Mouse (Mus musculus) left cerebral cortex, postnatal 36 days (tissue): ENCODE results near the gene Thoc3. TPM values are rescaled to one million over a fixed set of nuclear protein-coding genes. Genes with fewer than 3 reads are reported as not detected.
A peak's percentile ranks its signal among the peaks of the same experiment; 100 is the strongest.
"Not testable (repeated sequence)": the region's sequence is repeated elsewhere in the genome, so short reads cannot be mapped to it uniquely, and the experiment has no call there.

Experiments used
- DNase-seq, 2 experiments: peaks; one replicate each; pipeline ENCODE4 v3.0.0; 2021 to 2022; ENCODE audit warnings: low spot score in 2 of 2, mixed read lengths in 1 of 2
- intact Hi-C: fragments of 180-260 bp; cut with DNase I; formaldehyde crosslinking; loops from one replicate; pipeline ENCODE4 v1.15.1; 2025
- total RNA-seq, 2 experiments: library from RNA; stranded (reverse); gene quantifications; 2 replicates each; pipeline ENCODE4 v1.2.3; 2021

Thoc3 gene
- total RNA-seq, result 10 to 100 TPM; 33.4 to 37.6 TPM

DNA sequence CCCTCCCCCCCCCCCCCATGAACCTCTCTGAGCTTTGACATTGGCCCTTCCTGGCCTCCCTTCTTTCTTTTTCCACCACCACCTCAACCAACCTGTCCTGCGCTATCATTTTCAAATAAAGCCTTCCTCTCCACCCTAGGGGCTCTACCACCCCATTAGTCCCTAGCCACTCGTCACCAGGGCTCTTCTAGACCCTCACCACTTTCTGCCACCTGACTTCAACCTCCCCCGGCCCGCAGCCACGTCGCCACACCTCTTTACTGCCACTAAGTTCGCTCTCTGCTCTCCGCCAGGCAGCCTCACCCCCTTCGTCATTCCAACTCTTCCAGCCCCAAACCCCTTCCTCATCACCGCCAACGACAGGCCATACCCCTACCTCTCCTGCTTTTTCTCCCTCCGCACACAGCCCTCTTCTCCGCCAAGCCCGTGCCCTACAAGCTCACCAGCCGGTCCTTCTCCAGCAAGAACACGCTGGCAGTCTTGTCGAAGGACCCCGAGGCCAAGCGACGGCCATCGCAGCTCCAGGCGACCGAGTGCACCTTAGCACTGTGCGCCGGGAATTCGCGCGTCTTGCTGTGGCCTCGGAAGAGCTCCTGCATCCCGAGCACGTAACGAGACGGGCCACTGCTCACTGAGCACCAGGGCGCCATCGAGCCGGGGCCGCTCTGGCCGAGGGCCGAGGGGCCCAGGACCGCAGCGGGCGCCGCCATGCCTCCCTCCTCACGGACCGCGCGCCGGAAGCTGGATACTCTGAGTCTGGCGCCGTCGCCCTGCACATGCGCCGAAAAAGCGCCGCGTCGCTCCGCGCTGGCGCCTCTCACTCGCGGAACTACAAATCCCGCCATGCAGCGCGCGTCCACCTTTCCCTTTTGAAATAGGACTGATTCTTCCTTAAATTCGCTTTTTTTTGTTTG, at the start of gene Thoc3:
Gene Thoc3 (minus strand): TSS at position 752 of the 914 bp plus-strand sequence.
- peak; percentile 90 to 94 for DNase-seq
- intact Hi-C loops, result loop anchor here (10.0 kb wide), 1 partner anchor 96 kb away; the partner anchor contains the start of gene 4833439L19Rik

DNA sequence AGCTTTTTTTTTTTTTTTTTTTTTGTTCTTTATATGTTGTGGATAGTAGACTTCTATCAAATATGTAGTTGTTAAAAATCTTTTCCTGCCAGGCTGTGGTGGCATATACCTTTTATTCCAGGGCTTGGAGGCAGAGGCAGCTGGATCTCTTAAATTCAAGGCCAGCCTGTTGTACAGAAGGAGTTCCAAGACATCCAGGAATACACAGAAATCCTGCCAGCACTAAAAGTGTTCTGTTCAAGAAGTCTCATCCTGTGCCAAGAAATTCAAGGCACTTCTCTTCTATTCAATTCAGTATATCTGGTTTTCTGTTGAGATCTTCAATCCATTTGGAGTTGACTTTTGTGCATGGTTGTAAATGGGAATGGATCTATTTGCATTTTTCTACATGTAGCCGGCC, 37.3 kb upstream of the Thoc3 start:
- intact Hi-C loops, result no loop called here
- no peak for DNase-seq

DNA sequence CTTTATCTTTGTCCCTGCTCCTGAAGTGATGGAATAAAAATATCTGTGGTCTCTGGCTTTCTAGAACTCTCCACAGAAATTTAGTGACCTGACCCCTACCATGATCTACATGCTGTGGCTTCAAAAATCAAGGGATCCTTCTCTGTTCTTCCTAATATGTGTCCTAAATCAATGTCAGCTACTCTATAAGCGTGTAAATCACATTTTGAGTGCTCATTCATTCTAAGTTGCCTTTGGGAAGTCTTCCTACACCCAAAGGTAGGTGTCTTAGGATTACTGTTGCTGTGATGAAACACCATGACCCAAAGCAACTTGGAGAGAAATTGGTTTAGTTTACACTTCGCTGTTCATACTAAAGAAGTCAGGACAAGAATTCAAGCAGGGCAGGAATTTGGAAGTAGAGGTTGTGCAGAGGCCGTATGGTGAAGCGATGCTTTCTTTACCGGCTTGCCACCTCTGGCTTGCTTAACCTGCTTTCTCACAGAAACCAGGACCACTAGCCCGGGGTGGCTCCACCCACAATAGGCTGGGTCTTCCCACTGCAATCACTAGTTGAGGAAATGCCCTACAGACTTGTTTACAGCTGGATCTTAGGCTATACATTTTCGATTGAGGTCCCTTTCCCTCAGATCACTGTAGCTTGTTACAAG, 36.1 kb upstream of the Thoc3 start:
- intact Hi-C loops, result no loop called here
- DNase-seq, result no peak

DNA sequence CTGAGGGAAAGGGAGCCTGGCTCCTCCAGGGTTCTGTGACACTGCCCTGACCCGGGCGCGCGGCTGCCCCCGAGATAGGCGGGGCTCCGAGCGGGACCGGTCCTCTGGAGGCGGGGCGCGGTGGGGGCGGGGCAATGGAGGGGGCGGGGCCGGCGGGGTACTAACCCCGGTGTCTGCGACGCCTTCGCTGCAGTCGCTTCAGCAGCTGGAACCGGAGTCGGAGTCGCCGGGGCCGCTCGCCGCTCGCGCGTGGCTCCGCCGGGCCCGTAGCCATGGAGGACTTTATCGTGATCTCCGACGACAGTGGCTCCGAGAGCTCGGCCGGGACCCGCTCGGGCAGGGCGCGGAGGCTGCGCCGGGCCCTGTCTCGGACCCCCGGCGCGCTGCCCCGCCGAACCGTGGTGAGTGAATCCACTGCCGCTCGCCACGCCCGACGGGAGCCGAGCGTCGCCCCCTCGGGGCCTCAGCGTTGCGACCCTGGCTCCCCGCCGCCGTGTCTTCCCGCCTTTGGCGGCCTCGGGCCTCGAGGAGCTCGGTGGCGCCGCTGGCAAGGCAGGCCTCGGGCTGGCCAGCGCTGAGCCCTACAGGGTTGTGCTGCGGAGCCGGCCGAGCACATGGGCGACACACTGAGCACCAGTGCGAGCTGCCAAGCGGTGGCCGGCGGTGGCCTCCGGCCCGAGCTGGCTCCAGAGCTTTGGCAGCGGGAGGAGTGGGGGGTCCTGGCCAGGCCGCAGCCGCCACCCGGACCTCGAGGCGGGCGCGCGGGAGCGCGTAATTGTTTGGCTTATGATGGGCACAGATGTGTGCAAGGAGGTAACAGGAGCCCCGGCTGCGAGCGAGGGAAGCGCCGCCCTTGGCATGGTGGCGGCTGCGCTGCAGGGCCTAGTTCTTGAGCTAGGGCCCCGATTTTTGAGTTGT, 35.2 kb upstream of the Thoc3 start, which contains the start of gene Simc1:
Gene Simc1 (plus strand): TSS at position 176 of the 918 bp plus-strand sequence.
- DNase-seq, result peak; percentile 62 to 65
- intact Hi-C loops, result no loop called here

DNA sequence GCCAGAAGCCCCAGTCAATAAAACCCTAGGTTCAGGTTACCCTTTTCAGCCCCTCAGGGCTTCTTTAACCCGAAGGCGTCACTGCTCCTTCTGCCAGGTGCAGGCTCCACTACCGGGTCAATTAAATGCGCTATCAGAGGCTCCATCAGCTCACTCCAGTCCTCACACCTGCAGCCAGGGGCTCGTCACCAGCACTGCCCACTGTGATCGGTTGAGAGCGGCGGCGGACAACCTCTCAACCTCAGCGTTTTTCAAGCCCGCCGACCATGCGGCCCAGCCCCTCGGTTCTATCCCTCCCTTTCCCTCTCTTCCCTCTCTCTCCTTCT, 34.6 kb upstream of the Thoc3 start:
- intact Hi-C loops, result no loop called here
- peak in 1 of 2 experiments; percentile 5 for DNase-seq

DNA sequence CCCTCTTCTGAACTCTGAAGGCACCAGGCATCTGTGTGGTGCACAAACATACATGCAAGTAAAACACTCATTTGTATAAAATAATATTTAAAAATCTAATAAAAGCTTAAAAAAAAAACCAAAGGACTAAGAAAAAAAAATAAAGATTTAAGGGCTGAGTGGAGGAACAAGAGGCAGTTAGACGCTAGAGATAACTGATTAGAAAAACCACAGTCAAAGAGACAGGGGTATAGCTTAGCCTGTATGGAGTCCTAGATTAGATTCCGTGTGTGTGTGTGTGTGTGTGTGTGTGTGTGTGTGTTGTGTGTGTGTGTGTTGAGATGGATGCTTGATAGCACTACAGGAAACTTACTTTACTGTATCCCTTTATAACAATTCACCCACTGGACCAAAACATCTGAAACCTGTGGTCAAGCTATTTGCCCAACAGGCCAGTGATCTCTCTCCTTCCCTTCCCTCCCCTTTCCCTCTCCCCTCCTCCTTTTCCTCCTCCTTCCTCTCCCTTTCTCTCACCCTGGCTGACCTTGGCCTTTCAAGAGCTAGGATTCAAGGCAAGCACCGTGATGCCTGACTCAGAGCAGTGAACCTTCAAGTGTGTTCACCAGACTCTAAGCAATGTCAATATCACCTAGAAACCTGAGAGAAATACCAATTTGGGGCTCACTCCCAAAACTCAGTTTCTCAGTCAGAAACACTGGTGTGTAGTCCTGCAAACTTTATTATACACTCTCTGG, 33.5 kb upstream of the Thoc3 start:
- intact Hi-C loops, result no loop called here
- DNase-seq, result no peak

DNA sequence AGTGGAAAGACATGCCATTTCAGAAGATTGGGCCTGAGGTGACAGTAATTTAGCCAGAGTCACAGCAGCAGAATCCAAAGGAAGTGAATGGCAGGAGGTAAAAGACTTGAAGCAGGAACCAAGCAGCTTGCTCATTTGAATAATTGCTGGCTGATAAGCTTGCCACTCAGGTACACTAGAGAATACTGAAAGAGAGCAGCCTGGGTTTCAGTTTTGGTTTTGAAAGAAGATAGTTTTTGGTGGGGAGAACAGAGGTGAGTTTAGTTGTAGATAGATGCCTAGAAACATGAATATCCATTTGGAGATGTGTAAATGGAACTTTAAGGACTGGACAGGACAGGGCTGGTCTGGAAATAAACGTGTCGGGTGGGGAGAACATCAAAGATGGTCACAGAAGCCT, 32.7 kb upstream of the Thoc3 start:
- intact Hi-C loops, result no loop called here
- no peak for DNase-seq

DNA sequence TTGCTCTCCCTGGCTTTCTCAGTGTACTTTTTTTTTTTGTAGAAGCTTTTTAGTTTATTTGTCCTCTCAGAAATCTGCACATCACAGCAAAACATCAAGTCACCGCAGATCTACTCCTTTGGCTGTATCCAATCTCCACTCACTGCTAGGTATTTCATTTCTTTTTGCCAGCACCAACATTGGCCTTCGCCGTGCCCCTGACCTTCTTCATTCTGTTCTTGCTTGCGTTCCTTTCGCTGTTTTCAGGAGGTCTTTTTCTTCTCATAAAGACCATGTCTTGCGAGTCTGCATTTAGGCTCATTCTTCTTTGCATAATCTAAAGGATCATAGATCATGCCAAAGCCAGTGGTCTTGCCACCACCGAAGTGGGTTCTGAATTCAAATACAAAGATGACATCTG, 30.9 kb upstream of the Thoc3 start:
- intact Hi-C loops, DNase-seq: not testable (repeated sequence)

DNA sequence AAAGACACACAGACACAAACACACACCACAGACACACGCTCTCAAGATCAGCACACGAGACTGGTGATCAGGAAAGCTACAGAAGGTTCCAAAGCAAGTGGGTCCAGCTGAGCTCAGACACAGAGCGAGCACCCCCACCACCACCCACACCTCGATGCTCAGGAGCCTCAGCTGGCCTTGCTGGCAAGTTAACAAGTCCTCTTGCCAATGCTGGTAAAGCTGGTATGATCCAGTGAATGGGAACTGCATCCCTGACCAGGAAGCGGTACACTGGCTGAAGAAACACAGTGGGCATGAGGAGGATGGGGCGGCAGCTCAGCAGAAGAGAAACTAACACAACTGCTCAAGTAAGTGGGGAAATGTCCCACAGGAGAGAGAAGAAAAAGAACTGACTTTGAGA, 22.7 kb upstream of the Thoc3 start:
- DNase-seq, result no peak
- intact Hi-C loops, result no loop called here

DNA sequence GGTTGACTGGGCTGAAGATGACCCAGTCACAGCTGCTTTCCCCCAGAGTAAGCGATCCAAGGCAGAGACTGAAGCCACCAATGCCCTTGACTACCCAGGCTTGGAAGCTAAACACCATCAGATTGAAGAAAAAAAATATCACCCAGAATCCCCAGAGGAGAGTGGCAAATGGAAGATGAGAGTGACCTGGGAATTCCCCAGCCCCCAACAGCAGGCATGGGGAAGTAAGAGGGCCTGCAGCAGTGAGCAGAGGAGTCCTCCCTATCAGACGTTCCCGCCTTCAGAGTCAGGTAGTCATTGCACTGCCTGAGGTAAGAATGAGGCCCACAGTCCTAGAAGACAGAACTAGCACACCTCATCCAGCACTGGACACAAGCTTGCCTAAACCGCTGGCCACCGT, 21.8 kb upstream of the Thoc3 start:
- intact Hi-C loops, result no loop called here
- DNase-seq, result no peak

DNA sequence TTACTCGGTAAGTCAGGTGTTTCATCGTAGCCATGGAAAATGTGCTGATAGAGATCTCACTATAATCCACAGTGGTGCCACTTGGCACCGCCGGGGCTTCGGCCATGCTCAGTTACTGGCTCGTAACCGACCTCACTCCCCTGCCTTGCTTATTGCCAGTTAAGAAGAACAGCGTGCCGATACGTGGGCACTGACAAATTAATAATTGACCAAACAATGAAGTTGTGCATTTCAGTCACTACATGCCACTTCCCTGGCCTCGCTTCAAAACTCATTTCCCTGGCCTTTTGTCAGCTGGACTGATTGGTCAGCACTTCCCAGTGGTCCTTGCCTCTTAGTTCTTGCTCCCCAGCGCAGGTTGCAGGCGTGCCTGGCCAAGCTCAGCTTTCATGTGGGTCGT, 12.8 kb upstream of the Thoc3 start:
- intact Hi-C loops, result no loop called here
- DNase-seq, result no peak

DNA sequence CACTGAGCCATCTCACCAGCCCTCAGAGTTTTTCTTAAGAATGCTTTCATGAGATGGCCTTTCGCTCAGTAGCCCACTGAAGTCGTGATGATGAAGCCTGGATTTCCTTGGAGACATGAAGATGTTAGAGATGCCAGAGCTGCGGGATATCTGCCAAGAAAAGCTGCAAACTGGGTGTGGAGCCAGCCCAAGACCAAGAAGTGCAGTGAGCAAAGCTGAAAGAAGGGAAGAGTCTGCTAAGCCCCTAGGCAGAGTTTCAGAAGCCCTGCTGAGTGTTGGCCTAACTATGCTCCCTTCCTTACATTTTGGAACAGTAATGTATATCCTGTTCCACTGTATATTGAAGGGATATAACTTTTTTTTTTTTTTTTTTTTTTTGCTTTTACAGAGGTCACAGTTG, 10.6 kb upstream of the Thoc3 start:
- intact Hi-C loops, result no loop called here
- no peak for DNase-seq

DNA sequence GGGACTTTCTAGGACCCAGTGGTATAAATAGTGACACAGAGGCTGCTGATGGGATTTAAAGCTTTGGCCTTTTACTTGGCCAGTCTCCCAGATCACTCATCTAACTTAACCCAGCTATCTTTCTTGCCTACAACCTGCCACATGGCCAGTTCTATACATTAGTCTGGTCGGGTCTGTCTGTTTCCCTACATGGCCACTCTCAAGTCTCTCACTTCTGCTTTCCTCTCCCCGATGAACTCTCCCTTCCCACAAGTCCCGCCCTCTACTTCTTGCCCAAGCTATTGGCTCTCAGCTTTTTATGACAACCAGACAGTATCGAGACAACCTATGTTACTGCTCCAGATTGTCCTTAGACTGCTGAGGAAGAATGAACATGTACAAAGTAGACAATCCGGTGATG, 7.1 kb upstream of the Thoc3 start:
- intact Hi-C loops, result no loop called here

DNA sequence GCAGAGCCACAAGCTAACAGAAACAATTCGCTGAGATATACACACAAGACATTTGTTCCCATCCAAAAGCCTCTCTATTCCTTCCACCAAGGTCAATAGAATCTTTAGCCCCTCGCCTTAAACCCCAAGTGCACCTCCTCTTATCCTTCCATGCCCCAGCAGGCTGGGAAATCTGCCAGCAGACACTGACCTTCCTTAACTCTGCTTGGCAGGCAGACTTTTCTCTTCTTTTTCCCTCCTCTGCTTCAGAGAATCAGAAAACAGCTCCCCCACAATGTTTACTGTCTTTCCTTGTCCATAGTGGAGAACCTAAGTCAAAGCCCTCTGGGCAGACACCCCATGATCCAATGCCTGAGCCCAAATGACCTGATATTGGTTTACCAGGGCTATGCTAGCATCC, 6.3 kb upstream of the Thoc3 start:
- intact Hi-C loops, result no loop called here
- no peak for DNase-seq

More for the DNA sequence above, 7.1 kb upstream of the Thoc3 start:
- DNase-seq, result no peak

DNA sequence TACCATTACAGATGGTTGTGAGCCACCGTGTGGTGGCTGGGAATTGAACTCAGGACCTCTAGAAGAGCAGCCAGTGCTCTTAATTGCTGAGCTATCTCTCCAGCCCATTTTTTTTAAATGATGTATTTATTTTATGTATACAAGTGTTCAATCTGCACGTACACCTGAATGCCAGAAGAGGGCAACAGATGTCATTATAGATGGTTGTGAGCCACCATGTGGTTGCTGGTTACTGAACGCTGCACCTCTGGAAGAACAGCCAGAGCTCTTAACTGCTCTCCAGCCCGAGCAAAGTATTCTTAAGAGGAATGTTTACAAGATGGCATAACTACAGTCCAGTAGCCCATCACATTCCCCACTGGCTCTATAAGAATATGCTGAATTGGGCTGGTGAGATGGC, 3.3 kb upstream of the Thoc3 start:
- DNase-seq, result no peak
- intact Hi-C loops, result no loop called here

DNA sequence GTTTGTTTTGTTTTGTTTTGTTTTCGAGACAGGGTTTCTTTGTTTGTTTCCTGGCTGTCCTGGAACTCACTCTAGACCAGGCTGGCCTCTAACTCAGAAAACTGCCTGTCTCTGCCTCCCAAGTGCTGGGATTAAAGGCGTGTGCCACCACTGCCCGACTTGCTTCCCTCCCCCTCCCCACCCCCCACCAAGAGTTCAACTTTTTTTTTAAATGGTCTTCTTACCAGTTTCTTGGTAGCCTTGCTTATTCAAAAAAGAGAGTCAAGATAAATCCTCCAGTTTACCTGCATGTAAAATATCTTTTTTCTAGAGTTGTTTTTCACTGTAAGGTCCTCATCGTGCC, 334 bp upstream of the Thoc3 start:
- intact Hi-C loops, result loop anchor here (10.0 kb wide), 1 partner anchor 96 kb away; the partner anchor contains the start of gene 4833439L19Rik
- DNase-seq, result no peak

DNA sequence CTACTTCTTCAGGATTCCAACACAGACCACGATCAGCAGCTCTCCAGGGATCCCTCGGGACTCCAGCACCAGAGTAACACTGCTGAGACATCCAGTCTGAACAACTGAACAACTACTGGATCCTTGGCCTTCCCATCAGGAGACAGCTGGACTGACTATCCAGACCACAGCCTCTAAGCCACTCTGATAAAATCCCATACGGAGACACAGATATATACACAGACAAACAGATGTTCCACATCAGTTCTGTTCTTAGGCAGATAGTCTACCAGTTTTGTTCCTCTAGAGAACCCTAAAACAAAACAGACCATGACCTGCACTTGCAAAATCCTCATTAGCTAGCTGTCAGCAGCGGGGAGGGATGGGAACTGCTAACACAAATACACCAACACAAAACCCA, 9.4 kb downstream of the Thoc3 start:
- intact Hi-C loops, result no loop called here
- DNase-seq, result no peak

DNA sequence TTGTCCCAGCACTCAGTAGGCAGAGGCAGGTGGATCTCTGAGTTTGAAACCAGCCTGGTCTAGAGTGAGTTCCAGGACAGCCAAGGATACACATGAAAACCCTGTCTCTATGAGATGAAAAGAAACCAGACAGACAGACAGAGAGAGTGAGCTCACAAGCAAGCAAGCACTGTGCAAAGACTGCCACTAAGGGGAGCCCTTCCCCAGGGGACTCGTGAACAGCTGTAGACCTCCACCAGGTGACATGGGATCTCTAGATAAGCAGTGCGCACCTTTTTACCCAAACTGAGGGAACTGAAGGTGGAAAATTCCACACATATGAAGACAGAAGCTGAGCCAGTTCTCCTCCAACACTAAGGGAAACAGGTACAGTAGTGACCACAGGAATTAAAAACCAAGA, 11.6 kb downstream of the Thoc3 start:
- no peak for DNase-seq
- intact Hi-C loops, result no loop called here

DNA sequence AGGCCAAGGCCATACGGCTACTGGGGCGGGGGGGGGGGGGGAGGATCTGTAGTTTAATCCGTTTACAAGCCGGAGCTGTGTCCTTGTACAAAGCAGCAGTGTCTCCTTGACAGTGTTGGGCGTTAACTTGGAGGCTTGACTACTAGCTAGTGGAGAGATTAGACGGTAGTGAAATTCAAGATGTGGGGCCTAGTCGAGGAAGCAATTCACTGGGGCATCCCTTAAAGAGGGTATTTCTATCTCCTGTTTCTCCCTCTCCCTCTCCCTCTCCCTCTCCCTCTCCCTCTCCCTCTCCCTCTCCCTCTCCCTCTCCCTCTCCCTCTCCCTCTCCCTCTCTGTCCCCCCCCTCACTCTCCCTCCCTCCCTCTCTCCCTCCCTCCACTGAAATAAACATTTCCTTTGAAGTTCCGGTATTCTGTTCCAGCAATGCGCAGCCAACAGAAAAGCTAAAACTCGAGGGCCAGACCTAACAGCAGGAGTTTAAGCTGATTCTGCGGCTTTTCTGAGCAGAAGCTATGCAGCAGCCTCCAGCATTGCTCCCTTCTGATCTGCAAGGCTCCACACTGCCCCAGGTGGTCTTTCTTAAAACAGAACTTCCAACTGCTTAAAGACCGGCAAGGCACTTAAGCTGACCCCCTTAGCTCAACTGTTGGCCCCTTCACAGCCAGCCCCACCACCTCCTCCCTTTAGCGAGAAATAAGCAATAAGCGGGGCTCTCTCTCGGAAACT, 21.0 kb downstream of the Thoc3 start:
- intact Hi-C loops, result loop anchor here (1.0 to 5.0 kb wide), 5 partner anchors 60 to 334 kb away; partner anchors contain the start of gene Cplx2
- DNase-seq, result peak in 1 of 2 experiments; percentile 25
